Mouse (Mus musculus) subcutaneous adipose tissue, adult 2 months (tissue): ENCODE measurements around the gene Bglap. TPM values are rescaled to one million over a fixed set of nuclear protein-coding genes. Genes with fewer than 3 reads are reported as not detected.

Experiments
- polyA plus RNA-seq: library from polyadenylated mRNA; depleted of rRNA; stranded (reverse); fragments of >200 nt; gene quantifications from 2 replicates; pipeline ENCODE4 v1.2.3, GENCODE M21; 2012; ENCODE audit warnings: low replicate concordance; rRNA removed

The Bglap gene
- not detected in 2 replicates for polyA plus RNA-seq

DNA sequence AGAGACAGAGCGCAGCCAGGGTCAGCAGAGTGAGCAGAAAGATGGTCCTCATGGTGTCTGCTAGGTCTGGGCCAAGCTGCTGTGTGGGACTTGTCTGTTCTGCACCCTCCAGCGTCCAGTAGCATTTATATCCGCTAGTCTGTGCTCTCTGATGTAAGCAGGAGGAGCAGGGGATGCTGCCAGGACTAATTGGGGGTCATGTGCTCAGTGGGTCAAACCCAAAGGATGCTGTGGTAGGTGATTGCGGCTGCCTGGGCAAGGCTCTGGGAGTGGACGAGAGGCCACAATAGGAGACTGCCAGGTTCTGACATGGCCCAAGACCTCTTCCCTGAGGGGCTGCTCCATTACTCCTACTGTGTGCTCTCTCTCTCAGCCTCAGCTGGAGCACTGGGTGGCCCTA is at the start of gene Bglap:
TSS of gene Bglap (minus strand) at position 101 of the 400 bp plus-strand sequence.

DNA sequence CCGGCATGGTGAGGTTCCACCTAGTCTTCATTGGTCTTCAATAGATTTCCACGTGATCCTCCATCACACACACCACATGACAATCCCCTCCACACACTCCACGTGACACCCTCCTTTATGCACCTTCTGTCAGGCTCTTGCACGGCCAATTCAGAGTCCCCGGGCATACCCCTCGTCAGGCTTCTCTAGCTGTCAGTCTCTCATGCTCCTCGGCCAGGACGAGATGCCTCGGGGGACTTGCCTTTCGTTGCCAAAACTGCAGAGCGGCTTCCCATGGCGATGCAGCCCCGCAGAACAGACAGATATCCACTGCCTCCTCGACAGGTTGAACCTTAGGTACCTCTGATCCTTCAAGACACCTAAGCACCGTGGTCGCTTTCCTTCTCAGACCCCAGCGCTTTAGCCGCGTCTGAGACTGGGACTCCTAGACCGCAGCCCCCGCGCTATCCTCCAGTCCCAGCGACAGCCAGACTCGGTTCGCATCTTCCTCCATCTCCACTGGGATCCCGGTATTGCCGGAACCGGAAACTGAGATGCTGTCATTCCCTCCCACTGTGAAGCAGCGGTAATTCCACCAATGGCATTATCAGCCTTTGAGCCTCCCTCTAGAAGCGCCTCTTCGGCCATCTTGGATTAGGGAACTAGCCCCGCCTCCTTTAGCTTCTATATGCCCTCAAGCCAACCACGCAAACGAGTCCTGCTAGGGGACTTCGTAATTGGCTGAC is 40.5 kb upstream of the Bglap start, which contains the start of gene Slc25a44:
TSS of gene Slc25a44 (minus strand) at position 535 of the 725 bp plus-strand sequence.

DNA sequence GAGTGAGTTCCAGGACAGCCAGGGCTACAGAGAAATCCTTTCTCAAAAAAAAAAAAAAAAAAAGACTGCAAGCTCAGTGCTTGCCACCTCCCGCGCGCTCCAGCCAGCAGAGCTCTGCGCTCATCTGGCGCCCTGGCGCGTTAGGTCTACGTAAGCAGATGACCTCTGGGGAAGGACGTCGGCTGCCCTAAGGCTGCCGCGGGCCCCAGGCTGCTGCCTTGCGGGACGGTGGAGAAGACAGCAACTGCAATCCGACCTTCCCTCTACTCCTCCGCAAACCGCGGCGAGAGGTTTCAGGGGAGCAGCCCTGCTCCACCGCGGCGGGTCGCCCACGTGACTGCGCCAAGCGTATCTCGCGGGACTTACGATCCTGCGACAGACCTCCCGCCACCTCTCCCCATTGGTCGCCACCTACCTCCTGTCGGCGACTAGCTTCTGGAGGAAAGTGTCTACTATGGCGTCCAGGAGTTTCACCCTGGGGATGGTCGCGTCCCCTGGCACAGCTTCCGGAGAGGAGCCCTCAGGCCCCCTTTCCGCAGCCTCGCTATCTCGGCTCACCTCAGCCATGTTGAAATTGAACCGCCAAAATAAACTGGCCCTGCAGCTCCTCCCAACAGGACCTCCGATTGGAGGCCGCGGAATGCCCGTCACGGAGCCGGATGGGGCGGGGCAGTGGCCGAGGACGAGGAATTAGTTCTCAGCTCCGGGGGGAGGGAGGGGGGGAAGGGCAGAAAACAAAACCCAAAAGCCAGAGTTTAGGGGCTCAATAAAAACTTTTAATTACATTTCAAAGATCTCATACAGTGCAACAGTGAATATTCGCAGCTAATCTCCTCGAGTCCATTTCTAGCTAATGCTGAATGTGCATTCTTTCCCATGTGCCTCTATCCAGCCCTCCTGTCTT is 25.7 kb upstream of the Bglap start, which contains the start of gene Pmf1:
TSS of gene Pmf1 (minus strand) at position 591 of the 904 bp plus-strand sequence.

DNA sequence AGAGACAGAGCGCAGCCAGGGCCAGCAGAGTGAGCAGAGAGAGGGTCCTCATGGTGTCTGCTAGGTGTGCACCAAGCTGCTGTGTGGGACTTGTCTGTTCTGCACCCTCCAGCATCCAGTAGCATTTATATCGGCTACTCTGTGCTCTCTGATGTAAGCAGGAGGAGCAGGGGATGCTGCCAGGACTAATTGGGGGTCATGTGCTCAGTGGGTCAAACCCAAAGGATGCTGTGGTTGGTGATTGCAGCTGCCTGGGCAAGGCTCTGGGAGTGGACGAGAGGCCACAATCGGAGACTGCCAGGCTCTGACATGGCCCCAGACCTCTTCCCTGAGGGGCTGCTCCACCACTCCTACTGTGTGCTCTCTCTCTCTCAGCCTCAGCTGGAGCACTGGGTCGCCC is 5.7 kb downstream of the Bglap start, which contains the start of gene Bglap2:
TSS of gene Bglap2 (minus strand) at position 101 of the 400 bp plus-strand sequence.

DNA sequence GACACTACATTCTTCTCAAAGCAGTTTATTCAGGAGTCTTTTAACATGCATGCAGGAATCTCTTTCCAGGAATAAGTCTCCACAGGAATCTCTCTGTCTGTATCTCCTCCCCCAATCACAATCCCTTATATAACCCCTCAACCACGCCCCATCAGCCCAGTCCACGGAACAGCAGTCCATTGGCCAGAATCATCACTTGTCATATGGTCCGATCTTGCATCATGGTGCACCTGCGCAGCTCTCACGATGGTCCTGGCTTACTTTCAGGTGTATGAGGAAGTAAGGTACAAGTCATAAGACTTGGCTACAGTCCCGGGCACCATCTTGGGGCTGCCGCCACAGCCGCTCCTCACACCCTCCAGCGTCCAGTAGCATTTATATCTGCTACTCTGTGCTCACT is 11.6 kb downstream of the Bglap start, which contains the start of gene Bglap3:
TSS of gene Bglap3 (minus strand) at position 101 of the 400 bp plus-strand sequence.

DNA sequence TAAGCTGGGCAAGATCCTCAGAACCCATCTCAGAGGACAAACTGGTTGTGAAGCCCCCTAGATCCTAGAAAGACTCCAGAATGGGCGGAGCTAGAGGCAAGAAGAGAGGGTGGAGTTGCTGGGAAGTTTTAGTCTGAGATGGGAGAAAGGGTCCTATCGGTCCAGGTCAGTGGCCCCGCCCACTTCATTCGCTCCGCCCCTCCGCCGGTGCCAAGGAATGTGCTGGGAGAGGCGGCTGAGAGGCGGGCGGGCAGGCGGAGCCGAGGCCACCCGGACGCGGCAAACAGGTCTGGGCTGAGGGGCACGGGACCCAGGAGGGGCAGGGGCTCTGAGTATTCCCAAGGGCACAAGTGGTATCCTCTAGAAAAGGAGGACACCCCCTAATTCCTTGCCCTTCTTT is 19.9 kb downstream of the Bglap start, which contains the start of gene Paqr6:
TSS of gene Paqr6 (plus strand) at position 248 of the 400 bp plus-strand sequence.

DNA sequence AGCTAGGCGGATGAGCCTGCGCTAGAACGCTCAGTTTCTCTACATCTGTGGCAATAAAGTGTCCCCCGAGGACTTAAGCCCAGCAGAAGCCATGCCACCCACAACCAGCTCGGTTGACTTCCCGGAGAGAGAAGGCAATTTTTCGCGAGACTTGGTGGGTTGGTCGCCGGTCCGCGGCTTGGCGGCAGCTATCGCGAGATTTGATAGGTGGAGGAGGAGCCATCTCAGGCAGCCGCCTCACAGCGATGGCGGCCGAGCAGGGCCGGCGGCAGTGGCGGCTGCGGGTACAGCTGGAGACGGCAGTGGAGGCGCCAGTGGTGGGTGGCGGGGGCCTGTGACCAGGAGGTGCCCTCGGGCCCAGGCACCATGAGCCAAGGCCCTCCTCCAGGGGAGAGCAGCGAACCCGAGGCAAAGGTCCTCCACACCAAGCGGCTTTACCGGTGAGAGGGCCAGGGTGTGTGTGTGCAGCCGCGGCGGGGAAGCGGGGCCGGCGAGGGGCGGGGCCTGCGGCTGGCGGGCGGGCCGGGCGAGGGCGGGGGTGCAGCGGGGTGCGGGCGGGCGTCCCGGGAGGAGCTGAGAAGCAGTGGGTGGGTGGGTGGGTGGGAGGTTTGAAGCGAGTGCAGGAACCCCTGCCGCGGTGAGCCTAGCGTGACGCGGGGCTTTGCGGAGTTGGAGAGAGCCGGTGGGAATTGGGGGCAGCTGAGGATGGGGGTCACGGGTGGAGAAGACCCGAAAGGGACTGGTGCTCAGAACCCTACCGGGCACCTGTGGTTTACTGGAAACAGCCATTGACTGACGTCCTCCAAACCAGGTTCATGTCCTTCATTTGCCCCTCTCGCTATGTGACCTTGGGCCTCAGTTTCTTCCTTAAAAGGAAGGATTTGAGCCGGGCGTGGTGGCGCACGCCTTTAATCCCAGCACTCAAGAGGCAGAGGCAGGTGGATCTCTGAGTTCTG is 47.9 kb downstream of the Bglap start, which contains the start of the genes Tmem79 and Smg5:
TSS of gene Tmem79 (minus strand) at position 91 of the 956 bp plus-strand sequence.
TSS of gene Smg5 (plus strand) at position 203 of the 956 bp plus-strand sequence.

Other genes starting within 250 kb of the Bglap start
- gene Mef2d, start 242.1 kb downstream of the Bglap start, polyA plus RNA-seq, result 56.6 and 78.8 TPM in 2 replicates
- gene Rhbg, start 129.8 kb downstream of the Bglap start, polyA plus RNA-seq, result 1.3 and 2.6 TPM in 2 replicates
- 0.33 and 0.42 TPM in 2 replicates for gene Gm38392, start 97.3 kb downstream of the Bglap start, polyA plus RNA-seq
- gene Tsacc, start 87.5 kb downstream of the Bglap start, polyA plus RNA-seq, result 5.6 and 5.7 TPM in 2 replicates
- gene Cct3, start 87.3 kb downstream of the Bglap start, polyA plus RNA-seq, result 112 and 200 TPM in 2 replicates
- 237 and 305 TPM in 2 replicates for gene Glmp, start 59.4 kb downstream of the Bglap start, polyA plus RNA-seq
- 39.1 and 40.3 TPM in 2 replicates for gene Tmem79, start 48.3 kb downstream of the Bglap start, polyA plus RNA-seq
- gene Smg5, start 48.2 kb downstream of the Bglap start, polyA plus RNA-seq, result 60.2 and 94.7 TPM in 2 replicates
- gene Paqr6, start 19.9 kb downstream of the Bglap start, polyA plus RNA-seq, result 10.3 and 13.1 TPM in 2 replicates
- 0.14 and 0.19 TPM in 2 replicates for gene Bglap3, start 11.7 kb downstream of the Bglap start, polyA plus RNA-seq
- gene Bglap2, start 5.8 kb downstream of the Bglap start, polyA plus RNA-seq, result not detected in 2 replicates
- gene Pmf1, start 25.9 kb upstream of the Bglap start, polyA plus RNA-seq, result 35.7 and 50.0 TPM in 2 replicates
- gene Slc25a44, start 40.7 kb upstream of the Bglap start, polyA plus RNA-seq, result 57.9 and 74.4 TPM in 2 replicates
- 51.9 and 53.4 TPM in 2 replicates for gene Sema4a, start 76.7 kb upstream of the Bglap start, polyA plus RNA-seq
- 140 and 285 TPM in 2 replicates for gene Lmna, start 125.5 kb upstream of the Bglap start, polyA plus RNA-seq
- gene Mex3a, start 147.9 kb upstream of the Bglap start, polyA plus RNA-seq, result 0.56 and 12.0 TPM in 2 replicates
- 0.40 and 40.0 TPM in 2 replicates for gene Rab25, start 163.8 kb upstream of the Bglap start, polyA plus RNA-seq
- gene Lamtor2, start 168.6 kb upstream of the Bglap start, polyA plus RNA-seq, result 148 and 176 TPM in 2 replicates
- 63.5 and 103 TPM in 2 replicates for gene Ubqln4, start 169.3 kb upstream of the Bglap start, polyA plus RNA-seq
- 270 and 325 TPM in 2 replicates for gene Ssr2, start 191.4 kb upstream of the Bglap start, polyA plus RNA-seq
- gene Arhgef2, start 221.5 kb upstream of the Bglap start, polyA plus RNA-seq, result 76.8 and 130 TPM in 2 replicates